Mouse (Mus musculus) heart, postnatal 0 days (tissue): ENCODE measurements around the gene Stat6. TPM values are rescaled to one million over a fixed set of nuclear protein-coding genes. Genes with fewer than 3 reads are reported as not detected.

Experiments used
- ATAC-seq: fragments of 200-750 bp; cut with Nextera tagmentation; 2 replicates; pipeline ENCODE4 v1.8.0; 2017; ENCODE audit warnings: low read depth, moderate number of reproducible peaks, moderate library complexity; ENCODE audit not compliant: insufficient read depth
- DNase-seq: peaks from one replicate; pipeline ENCODE4 v3.0.0-alpha.2; 2016; ENCODE audit warnings: low spot score
- H3K27ac ChIP-seq: fragments of 300-500 bp; sonication (generic); 2 replicates; pipeline ENCODE4 v1.5.1; 2014; ENCODE audit warnings: low read depth, mild to moderate bottlenecking
- H3K27me3 ChIP-seq: fragments of 300-500 bp; sonication (generic); 2 replicates; pipeline ENCODE4 v1.6.1; 2014; ENCODE audit warnings: low read length, mixed read lengths; ENCODE audit not compliant: control insufficient read depth, insufficient read depth
- H3K36me3 ChIP-seq: fragments of 300-500 bp; sonication (generic); replicated peaks from 2 replicates; pipeline ENCODE4 v1.6.1; 2014; ENCODE audit warnings: low read length, mixed read lengths; ENCODE audit not compliant: control insufficient read depth, insufficient read depth
- H3K4me1 ChIP-seq: fragments of 300-500 bp; sonication (generic); 2 replicates; pipeline ENCODE4 v1.6.1; 2014; ENCODE audit warnings: antibody characterized with exemption; ENCODE audit not compliant: control insufficient read depth, insufficient read depth
- H3K4me2 ChIP-seq: fragments of 300-500 bp; sonication (generic); 2 replicates; pipeline ENCODE4 v1.6.1; 2014; ENCODE audit warnings: low read depth, mild to moderate bottlenecking, low read length, moderate library complexity
- H3K4me3 ChIP-seq: fragments of 300-500 bp; sonication (generic); 2 replicates; pipeline ENCODE4 v1.5.1; 2014; ENCODE audit warnings: low read depth, low read length
- H3K9ac ChIP-seq: fragments of 300-500 bp; sonication (generic); replicated peaks from 2 replicates; pipeline ENCODE4 v1.6.1; 2014; ENCODE audit warnings: low read depth, low read length, mixed read lengths
- H3K9me3 ChIP-seq: fragments of 300-500 bp; sonication (generic); replicated peaks from 2 replicates; pipeline ENCODE4 v1.6.1; 2016; ENCODE audit warnings: low read length; ENCODE audit not compliant: control insufficient read depth
- CTCF ChIP-seq: IDR thresholded peaks from 2 replicates; pipeline ENCODE4 v1.5.1; 2016; ENCODE audit warnings: antibody characterized with exemption, control low read depth, low read depth
- EP300 ChIP-seq: IDR thresholded peaks from 2 replicates; pipeline ENCODE4 v1.6.1; 2016; ENCODE audit warnings: antibody characterized with exemption, low read depth
- WGBS: fragments of 180-500 bp; shearing (Covaris S2); extraction: QIAGEN DNeasy Blood & Tissue Kit; methylation state at CpG from one replicate; pipeline ENCODE4 v1.1.7; 2014; 5-methylcytosine and 5-hydroxymethylcytosine counted together
- polyA plus RNA-seq: library from polyadenylated mRNA; unstranded; fragments of >200 nt; fragmentation: Nextera tagmentation; extraction: Ambion mirVana; gene quantifications from 2 replicates; pipeline ENCODE4 v1.2.1, GENCODE M21; 2015
- total RNA-seq: library from RNA; depleted of rRNA; stranded (reverse); fragments of >200 nt; gene quantifications from 2 replicates; pipeline ENCODE4 v1.2.3, GENCODE M21; 2014; ENCODE audit warnings: low replicate concordance

Gene Stat6
- total and polyA plus RNA-seq, 2 experiments from 2014 or later = 24.6 to 42.3 TPM

DNA sequence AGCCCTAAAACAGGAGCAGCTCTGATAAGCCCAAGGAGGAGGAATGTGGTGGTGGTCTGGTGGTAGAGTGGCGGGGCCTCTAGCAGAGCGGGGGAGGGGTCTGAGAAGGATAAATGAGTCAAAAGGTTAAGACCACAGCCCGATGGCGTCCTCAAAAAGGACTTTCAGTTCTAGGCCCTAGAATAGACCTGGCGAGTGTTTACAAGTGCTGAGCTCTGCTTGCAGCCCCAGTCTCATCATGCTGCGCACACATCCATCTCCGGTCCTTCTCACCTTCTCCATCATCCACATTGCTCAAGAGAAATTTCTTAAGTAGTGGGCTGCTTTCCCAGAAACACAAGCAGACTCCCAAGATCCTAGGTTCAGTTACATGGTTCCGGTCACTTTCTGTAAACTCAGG lies 44.2 kb upstream of the Stat6 start:
- H3K4me1 ChIP-seq = peaks cover 31% of the 10 kb centered on the region
- ATAC-seq = no peak
- 70% methylated on average over 8 of the region's 8 CpGs for whole genome bisulfite sequencing

GRCm38 (mm10) chr10:127599252-127599651 lies 43.5 kb upstream of the Stat6 start:
- Histone ChIP-seq H3K4me2 (no peak overlapping the region), H3K27me3 (no peaks in the 10 kb centered on the region), H3K4me3 (no peak overlapping the region), H3K27ac (peak overlapping the region; percentile 77), H3K4me1 (peaks cover 31% of the 10 kb centered on the region), H3K9ac (no peak overlapping the region), H3K9me3 (no peaks in the 10 kb centered on the region), H3K36me3 (no peaks in the 10 kb centered on the region)
- ATAC-seq (no peak), DNase-seq (no peak)
- TF ChIP-seq CTCF = no peak
- no peak for TF ChIP-seq EP300
- WGBS = 89% methylated on average over 11 of the region's 11 CpGs

More for the DNA sequence above, 44.2 kb upstream of the Stat6 start:
- H3K4me2 ChIP-seq = no peak overlapping the region
- DNase-seq = no peak
- H3K27me3 ChIP-seq = no peaks in the 10 kb centered on the region
- H3K9ac ChIP-seq = no peak overlapping the region
- H3K4me3 ChIP-seq = no peak overlapping the region
- no peaks in the 10 kb centered on the region for H3K36me3 ChIP-seq
- H3K27ac ChIP-seq = no peak overlapping the region
- no peaks in the 10 kb centered on the region for H3K9me3 ChIP-seq
- TF ChIP-seq CTCF (no peak), EP300 (no peak)

GRCm38 (mm10) chr10:127599779-127600541 lies 42.8 kb upstream of the Stat6 start:
- Histone ChIP-seq H3K4me3 (no peak overlapping the region), H3K9me3 (no peaks in the 10 kb centered on the region), H3K4me2 (peak overlapping the region; percentile 5; the same call in 1 of the 2 replicates), H3K27ac (peak overlapping the region; percentile 77), H3K4me1 (peaks cover 33% of the 10 kb centered on the region), H3K27me3 (no peaks in the 10 kb centered on the region), H3K9ac (no peak overlapping the region), H3K36me3 (no peaks in the 10 kb centered on the region)
- TF ChIP-seq EP300 (no peak), CTCF (no peak)
- DNase-seq = peak; percentile 54
- 49% methylated on average over 17 of the region's 17 CpGs for WGBS
- ATAC-seq = peak; percentile 54

- Histone ChIP-seq H3K36me3 (no peaks in the 10 kb centered on the region), H3K4me3 (no peak overlapping the region), H3K4me2 (no peak overlapping the region), H3K27ac (no peak overlapping the region), H3K4me1 (peaks cover 18% of the 10 kb centered on the region; the same call in 1 of the 2 replicates), H3K9me3 (no peaks in the 10 kb centered on the region), H3K27me3 (no peaks in the 10 kb centered on the region), H3K9ac (no peak overlapping the region)
- DNase-seq = no peak
- no peak for ATAC-seq
- TF ChIP-seq EP300 = no peak
- no peak for TF ChIP-seq CTCF
- WGBS = 93% methylated on average over 6 of the region's 6 CpGs
These were observed 40.6 kb upstream of the Stat6 start for GRCm38 (mm10) chr10:127602194-127602593.

DNA sequence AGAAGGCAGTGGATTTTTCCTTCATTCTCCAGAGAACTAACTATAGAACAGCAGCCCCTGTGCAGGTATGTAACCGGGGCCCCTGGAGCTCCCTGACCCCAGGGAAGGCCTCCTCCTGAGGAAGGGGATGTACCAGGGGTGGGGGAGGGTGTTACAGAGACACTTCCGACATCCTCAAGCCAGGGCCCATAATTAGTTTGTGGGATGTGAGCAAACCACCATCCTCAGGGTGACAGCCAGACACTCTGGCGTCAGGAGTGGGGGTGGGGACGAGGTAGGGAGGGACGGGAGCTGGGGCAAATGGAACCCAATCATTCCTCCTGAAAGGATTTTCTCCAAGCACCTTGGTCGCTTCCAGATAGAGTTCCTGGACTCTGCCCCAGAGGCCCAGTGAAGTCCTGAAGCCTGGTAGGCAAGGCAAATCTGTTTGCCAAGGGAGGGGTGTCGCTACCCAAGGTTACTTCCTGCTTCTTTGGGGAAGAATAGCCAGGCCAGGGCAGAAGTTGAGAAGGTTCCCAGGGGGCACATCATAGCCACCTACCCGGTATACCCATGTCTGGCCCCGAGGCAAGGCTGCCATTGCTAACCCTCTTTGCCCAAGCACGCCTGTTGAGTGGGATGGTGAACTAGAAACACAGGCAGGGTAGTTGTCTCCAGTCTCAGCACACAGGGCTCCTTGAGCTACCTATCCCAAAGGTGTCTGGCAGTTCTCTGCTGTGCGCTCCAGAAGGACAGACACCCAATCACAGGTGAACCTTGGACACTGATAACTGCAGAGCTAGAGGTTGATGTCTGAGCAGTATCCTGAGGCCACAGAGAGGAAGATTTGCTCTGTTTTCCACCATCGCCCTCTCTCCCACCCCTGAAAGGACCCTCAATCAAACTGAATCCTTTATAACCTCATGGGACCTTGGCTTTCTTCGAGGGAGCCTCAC lies 39.1 kb upstream of the Stat6 start:
- Histone ChIP-seq H3K4me3 (no peak overlapping the region), H3K4me2 (no peak overlapping the region), H3K27ac (no peak overlapping the region), H3K4me1 (peaks cover 16% of the 10 kb centered on the region; the same call in 1 of the 2 replicates), H3K27me3 (no peaks in the 10 kb centered on the region), H3K36me3 (no peaks in the 10 kb centered on the region), H3K9me3 (no peaks in the 10 kb centered on the region), H3K9ac (no peak overlapping the region)
- no peak for ATAC-seq
- 53% methylated on average over 13 of the region's 13 CpGs for WGBS
- DNase-seq = no peak
- TF ChIP-seq EP300 = no peak
- no peak for TF ChIP-seq CTCF
